Mouse (Mus musculus) effector memory CD4-positive, alpha-beta T cell, adult 7 months (primary cell): Measurements from ENCODE around the gene Rnaset2b. TPM values are rescaled to one million over a fixed set of nuclear protein-coding genes. Genes with fewer than 3 reads are reported as not detected.

ENCODE experiments used
- polyA plus RNA-seq: library from polyadenylated mRNA; unstranded; fragments of 100-300 nt; shearing (Covaris generic); gene quantifications from one replicate; pipeline ENCODE4 v1.2.1, GENCODE M21; 2017

Rnaset2b gene
- 562 TPM for polyA plus RNA-seq

DNA sequence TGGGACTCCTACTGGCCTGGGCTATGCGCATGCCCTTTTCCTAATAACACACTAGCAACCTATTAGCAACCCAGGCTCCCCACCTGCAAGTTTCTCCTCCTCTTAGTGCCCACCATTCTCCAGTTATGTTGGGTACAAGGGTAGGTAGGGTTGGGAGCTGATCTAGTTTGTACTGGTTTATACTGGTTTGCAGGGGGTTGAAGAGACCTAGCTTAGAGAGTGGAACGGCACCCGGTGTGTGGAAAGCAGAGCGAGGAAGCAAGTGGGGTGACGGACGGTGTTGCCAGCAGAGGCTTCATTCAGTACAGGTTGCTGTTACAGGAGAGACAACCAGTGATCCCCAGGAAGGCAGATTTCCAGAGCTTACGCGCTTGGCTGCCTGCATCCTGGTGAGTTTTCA, at the start of gene Rnaset2b:
Rnaset2b (plus strand) TSS at position 301 of the 400 bp plus-strand sequence.

DNA sequence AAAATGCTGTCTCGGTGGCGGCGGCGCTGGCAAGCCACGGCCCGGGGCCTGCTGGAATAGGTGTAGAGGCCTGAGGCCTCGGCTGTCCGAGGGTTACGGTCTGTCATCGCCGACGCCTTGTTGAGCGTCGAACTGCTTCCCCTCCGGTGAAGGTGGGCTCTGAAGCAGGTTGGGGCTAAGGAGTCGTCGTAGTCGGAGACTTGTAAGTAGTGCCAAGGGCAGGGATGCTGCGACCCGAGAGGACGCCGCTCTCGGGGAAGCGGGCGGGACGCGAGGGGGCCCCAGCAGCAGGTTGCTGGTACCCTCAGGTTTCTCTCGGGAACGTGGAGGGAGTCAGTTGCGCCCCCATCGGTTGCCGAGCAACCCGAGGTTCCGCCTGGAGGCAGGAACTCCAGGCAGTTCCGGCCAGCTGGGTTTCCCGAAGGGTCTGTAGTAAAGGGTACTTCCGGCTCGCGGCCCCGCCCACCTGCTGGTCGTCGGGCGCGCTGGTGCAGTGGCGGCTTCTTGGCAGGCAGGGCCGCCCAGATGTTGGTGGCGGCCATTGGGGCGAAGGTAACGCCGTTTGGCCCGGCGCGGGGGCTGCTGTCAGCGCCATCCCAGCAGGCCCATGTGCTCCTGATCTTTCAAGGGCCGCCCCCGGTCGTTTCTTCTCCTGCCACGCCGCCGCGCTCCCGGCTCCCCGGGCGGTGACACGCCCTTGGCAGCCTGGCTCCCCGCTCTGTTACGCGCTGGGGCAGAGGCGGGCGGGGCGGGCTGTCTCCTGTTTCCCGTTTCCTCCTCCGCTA, 22.3 kb upstream of the Rnaset2b start, which contains the start of gene Rsph3b:
Rsph3b (minus strand) TSS at position 699 of the 785 bp plus-strand sequence.

DNA sequence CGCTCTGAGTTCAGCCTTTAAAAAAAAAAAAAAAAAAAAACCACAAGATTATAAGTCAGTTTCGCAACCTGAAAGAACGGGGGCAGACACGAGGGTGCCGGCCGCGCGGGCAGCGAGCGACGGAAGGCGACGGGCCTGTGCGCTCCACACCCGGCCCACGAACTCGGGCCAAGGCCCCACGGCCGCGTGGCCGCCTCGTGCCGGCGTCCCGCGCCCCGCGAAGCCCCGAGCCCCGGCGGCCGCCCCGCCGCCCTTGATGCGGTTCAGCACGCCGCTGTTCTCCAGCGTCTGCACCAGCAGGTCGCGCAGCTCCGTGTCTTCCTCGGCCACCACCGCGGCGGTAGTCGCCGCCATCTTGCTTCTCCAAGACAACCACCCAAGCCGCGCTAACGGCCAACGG, 9.7 kb upstream of the Rnaset2b start, which contains the start of gene Tagap1:
Tagap1 (minus strand) TSS at position 381 of the 400 bp plus-strand sequence.

GRCm38 (mm10) chr17:6978287-6979248, 8.1 kb downstream of the Rnaset2b start, which contains the start of gene Gm49721:
Gene Gm49721, plus strand, starts transcription at chr17:6978904.

GRCm38 (mm10) chr17:7025257-7025656, 54.8 kb downstream of the Rnaset2b start, which contains the start of gene Gm1604a:
Gene Gm1604a, plus strand, starts transcription at chr17:7025568.

Other genes with a start within 250 kb of the Rnaset2b start
- gene Ezr, start 187.8 kb upstream of the Rnaset2b start, polyA plus RNA-seq: 553 TPM
- gene Rsph3b, start 22.0 kb upstream of the Rnaset2b start, polyA plus RNA-seq: 14.6 TPM
- gene Tagap1, start 9.5 kb upstream of the Rnaset2b start, polyA plus RNA-seq: 35.2 TPM
- gene Gm49721, start 8.3 kb downstream of the Rnaset2b start, polyA plus RNA-seq: 0.27 TPM
- gene Gm1604a, start 54.9 kb downstream of the Rnaset2b start, polyA plus RNA-seq: not detected
- gene Rps6ka2, start 199.5 kb downstream of the Rnaset2b start, polyA plus RNA-seq: 2.0 TPM